Mouse (Mus musculus) hindbrain, postnatal 0 days (tissue): Measurements from ENCODE around the gene Sh2d4b. TPM values are rescaled to one million over a fixed set of nuclear protein-coding genes. Genes with fewer than 3 reads are reported as not detected.
A peak's percentile ranks its signal among the peaks of the same experiment; 100 is the strongest.

Source experiments
- ATAC-seq: fragments of 200-750 bp; cut with Nextera tagmentation; 2 replicates; pipeline ENCODE4 v1.8.0; 2017; ENCODE audit warnings: mild to moderate bottlenecking, moderate TSS enrichment, moderate library complexity
- DNase-seq: peaks from one replicate; pipeline ENCODE4 v3.0.0-alpha.2; 2015; ENCODE audit warnings: low spot score
- H3K27ac ChIP-seq: fragments of 300-500 bp; sonication (generic); 2 replicates; pipeline ENCODE4 v1.5.1; 2014; ENCODE audit warnings: mild to moderate bottlenecking
- H3K27me3 ChIP-seq: fragments of 300-500 bp; sonication (generic); 2 replicates; pipeline ENCODE4 v1.6.1; 2014; ENCODE audit warnings: low read length, mixed read lengths; ENCODE audit not compliant: insufficient read depth
- H3K36me3 ChIP-seq: fragments of 300-500 bp; sonication (generic); 2 replicates; pipeline ENCODE4 v1.6.1; 2014; ENCODE audit warnings: low read length, mixed read lengths; ENCODE audit not compliant: insufficient read depth
- H3K4me1 ChIP-seq: fragments of 300-500 bp; sonication (generic); 2 replicates; pipeline ENCODE4 v1.6.1; 2014; ENCODE audit warnings: antibody characterized with exemption, low read length, mixed read lengths; ENCODE audit not compliant: insufficient read depth
- H3K4me2 ChIP-seq: fragments of 300-500 bp; sonication (generic); 2 replicates; pipeline ENCODE4 v1.6.1; 2014; ENCODE audit warnings: low read depth, mild to moderate bottlenecking, low read length, moderate library complexity, mixed read lengths
- H3K4me3 ChIP-seq: fragments of 300-500 bp; sonication (generic); 2 replicates; pipeline ENCODE4 v1.5.1; 2014; ENCODE audit warnings: low read length
- H3K9ac ChIP-seq: fragments of 300-500 bp; sonication (generic); replicated peaks from 2 replicates; pipeline ENCODE4 v1.6.1; 2014; ENCODE audit warnings: mild to moderate bottlenecking, low read length, moderate library complexity, mixed read lengths
- H3K9me3 ChIP-seq: fragments of 300-500 bp; sonication (generic); 2 replicates; pipeline ENCODE4 v1.6.1; 2016; ENCODE audit warnings: low read length, mixed read lengths
- CTCF ChIP-seq: IDR thresholded peaks from 2 replicates; pipeline ENCODE4 v1.5.1; 2016; ENCODE audit warnings: antibody characterized with exemption, control low read depth, low read depth
- WGBS: fragments of 180-500 bp; shearing (Covaris S2); extraction: QIAGEN DNeasy Blood & Tissue Kit; methylation state at CpG from one replicate; pipeline ENCODE4 v1.1.7; 2014; 5-methylcytosine and 5-hydroxymethylcytosine counted together
- polyA plus RNA-seq: library from polyadenylated mRNA; unstranded; fragments of >200 nt; fragmentation: Nextera tagmentation; extraction: Ambion mirVana; gene quantifications from 2 replicates; pipeline ENCODE4 v1.2.1, GENCODE M21; 2015
- total RNA-seq: library from RNA; depleted of rRNA; stranded (reverse); fragments of >200 nt; gene quantifications from 2 replicates; pipeline ENCODE4 v1.2.3, GENCODE M21; 2014

Sh2d4b gene
- total and polyA plus RNA-seq, 2 experiments from 2014 or later = 0.63 to 2.6 TPM

DNA sequence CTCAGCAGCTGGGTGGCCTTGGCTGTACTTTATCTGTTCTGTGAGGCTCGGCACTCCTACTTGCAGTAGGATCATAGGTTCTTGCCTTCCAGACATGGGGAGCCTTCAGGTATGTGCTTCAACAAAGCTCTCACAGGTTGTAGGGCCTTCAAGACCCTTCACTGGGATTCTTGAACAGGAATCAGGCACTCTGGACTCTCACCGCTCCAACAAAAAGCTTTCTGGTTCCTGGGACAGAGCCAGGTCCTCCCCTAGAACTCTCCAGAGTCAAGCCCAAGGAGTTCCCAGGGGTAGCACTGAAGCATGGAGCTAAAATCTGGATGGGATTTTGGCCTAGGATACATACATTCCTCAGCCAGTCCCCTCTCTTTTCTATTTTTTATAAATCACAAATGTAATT is 3.9 kb downstream of the Sh2d4b start:
- Histone ChIP-seq H3K9me3 (no peaks in the 10 kb centered on the region), H3K36me3 (no peaks in the 10 kb centered on the region), H3K27ac (no peak overlapping the region), H3K4me2 (no peak overlapping the region), H3K4me3 (no peak overlapping the region), H3K9ac (no peak overlapping the region), H3K27me3 (no peaks in the 10 kb centered on the region), H3K4me1 (no peaks in the 10 kb centered on the region)
- DNase-seq (no peak), ATAC-seq (no peak)
- WGBS = 89% methylated on average over 2 of the region's 2 CpGs
- no peak for TF ChIP-seq CTCF

DNA sequence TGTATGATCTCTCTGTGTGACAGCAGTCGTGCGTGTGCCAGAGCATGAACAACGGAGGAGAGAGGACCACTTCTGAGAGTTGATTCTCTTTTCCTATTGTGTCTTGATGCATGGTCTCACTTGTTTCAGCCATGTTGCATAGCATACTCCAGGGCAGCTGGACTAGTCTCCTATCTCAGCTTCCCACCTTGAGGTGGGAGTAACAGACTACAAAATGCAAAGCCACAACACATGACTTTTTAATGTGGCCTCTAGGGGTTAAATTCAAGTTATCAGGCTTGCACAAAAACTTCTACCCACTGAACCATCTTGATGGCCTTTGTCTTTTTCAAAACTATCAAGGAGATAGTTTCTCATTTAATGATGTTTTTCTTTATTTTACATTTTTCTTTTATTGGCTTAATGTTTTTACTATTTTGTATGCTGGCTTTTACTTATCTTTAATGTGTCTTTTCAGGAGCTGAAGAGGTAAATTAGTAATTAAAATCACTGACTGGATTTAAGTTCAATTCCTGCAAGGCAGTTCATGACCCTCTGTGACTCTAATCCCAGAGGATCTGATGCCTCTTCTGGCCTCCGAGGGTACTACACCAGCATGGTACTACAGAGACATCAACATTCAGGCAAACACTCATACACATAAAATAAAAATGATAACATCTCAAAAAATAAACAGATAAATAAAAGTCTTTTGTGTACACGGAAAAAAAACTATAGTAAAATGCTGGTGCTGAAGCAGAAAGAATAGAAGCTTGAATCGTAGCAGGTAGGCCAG is 6.5 kb downstream of the Sh2d4b start:
- TF ChIP-seq CTCF = peak; percentile 54
- 77% methylated on average over 6 of the region's 6 CpGs for WGBS
- H3K27ac ChIP-seq = no peak overlapping the region

GRCm38 (mm10) chr14:40885752-40886151 is 7.3 kb downstream of the Sh2d4b start:
- no peak overlapping the region for H3K27ac ChIP-seq
- no peaks in the 10 kb centered on the region for H3K4me1 ChIP-seq
- no peak overlapping the region for H3K4me3 ChIP-seq
- DNase-seq (no peak), ATAC-seq (no peak)
- TF ChIP-seq CTCF = no peak
- H3K27me3 ChIP-seq = no peaks in the 10 kb centered on the region
- no peaks in the 10 kb centered on the region for H3K9me3 ChIP-seq
- WGBS = 79% methylated on average over 1 of the region's 1 CpGs
- no peak overlapping the region for H3K4me2 ChIP-seq
- no peaks in the 10 kb centered on the region for H3K36me3 ChIP-seq
- H3K9ac ChIP-seq = no peak overlapping the region

More for the DNA sequence above, 6.5 kb downstream of the Sh2d4b start:
- Histone ChIP-seq H3K9ac (no peak overlapping the region), H3K4me2 (no peak overlapping the region), H3K36me3 (no peaks in the 10 kb centered on the region), H3K4me3 (no peak overlapping the region), H3K9me3 (no peaks in the 10 kb centered on the region), H3K4me1 (no peaks in the 10 kb centered on the region), H3K27me3 (no peaks in the 10 kb centered on the region)
- DNase-seq = no peak
- ATAC-seq = no peak

GRCm38 (mm10) chr14:40885225-40885624 is 7.8 kb downstream of the Sh2d4b start:
- Histone ChIP-seq H3K9ac (no peak overlapping the region), H3K9me3 (no peaks in the 10 kb centered on the region), H3K27me3 (no peaks in the 10 kb centered on the region), H3K4me1 (no peaks in the 10 kb centered on the region), H3K4me2 (no peak overlapping the region), H3K27ac (no peak overlapping the region), H3K4me3 (no peak overlapping the region), H3K36me3 (no peaks in the 10 kb centered on the region)
- WGBS = 29% methylated on average over 4 of the region's 4 CpGs
- ATAC-seq = no peak
- no peak for TF ChIP-seq CTCF
- DNase-seq = no peak

DNA sequence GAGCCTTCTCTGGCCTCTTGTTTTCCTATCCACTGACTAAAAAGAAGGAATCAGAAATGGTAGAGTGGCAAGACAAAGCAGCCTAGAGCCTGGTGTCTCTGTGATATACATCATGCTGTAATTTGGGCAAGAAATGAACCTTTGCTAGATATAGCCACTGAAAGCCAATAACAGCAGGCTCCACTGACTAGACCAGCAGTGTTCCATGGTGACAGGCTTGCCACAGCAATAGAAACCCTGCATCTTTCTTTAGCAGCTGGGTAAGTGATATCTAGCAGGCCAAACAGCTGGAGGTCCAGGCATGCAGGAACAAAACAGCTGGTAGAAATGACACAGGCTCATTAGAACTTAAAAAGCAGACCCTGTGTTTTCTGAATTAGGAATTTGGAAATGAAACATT is 18.5 kb downstream of the Sh2d4b start:
- Histone ChIP-seq H3K4me3 (no peak overlapping the region), H3K36me3 (no peaks in the 10 kb centered on the region), H3K27ac (no peak overlapping the region), H3K4me1 (no peaks in the 10 kb centered on the region), H3K27me3 (no peaks in the 10 kb centered on the region), H3K4me2 (no peak overlapping the region), H3K9ac (no peak overlapping the region), H3K9me3 (no peaks in the 10 kb centered on the region)
- TF ChIP-seq CTCF = no peak
- ATAC-seq = no peak
- DNase-seq = no peak

DNA sequence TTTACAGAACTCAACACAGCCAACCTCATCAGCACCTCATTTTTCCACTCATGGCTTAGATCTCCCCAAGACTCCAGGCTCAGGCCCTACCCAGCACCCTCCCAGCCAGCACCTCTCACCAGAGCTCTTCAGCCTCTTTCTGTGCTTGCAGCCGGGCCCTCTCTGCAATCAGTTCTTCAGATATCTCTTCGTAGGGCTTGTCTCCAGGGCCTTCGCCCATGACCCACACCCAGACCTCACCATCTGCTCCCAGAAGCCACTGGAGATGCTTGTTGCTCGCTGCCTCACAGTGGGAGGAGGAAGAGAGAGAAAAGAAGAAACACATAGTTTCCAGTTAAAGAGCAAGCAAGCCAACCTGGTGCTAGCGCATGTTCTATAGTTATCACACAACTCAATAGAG is 19.1 kb downstream of the Sh2d4b start:
- Histone ChIP-seq H3K9ac (no peak overlapping the region), H3K9me3 (no peaks in the 10 kb centered on the region), H3K27ac (no peak overlapping the region), H3K4me1 (no peaks in the 10 kb centered on the region), H3K36me3 (no peaks in the 10 kb centered on the region), H3K4me2 (no peak overlapping the region), H3K27me3 (no peaks in the 10 kb centered on the region), H3K4me3 (no peak overlapping the region)
- ATAC-seq (no peak), DNase-seq (no peak)
- TF ChIP-seq CTCF = no peak
- WGBS = 83% methylated on average over 5 of the region's 5 CpGs

DNA sequence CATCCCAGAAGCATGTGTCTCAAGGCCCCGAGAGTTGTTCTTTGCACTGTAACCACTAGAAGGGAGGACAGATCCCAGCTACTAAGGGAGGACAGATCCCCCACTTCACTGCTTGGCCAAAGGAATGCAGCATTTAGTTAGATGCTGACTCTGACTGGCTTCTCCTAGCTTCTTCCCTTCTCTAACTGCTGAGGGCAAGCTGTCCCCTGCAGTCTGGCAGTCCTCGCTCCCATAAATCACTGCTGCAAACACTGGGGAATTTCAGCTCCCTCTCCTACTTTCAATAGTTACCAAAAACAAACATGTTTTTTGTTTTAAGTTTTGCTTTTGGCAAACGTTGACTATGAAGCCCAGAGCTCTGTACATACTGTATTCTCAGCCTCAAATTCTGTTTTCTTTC is 22.5 kb downstream of the Sh2d4b start:
- no peaks in the 10 kb centered on the region for H3K36me3 ChIP-seq
- no peak overlapping the region for H3K4me2 ChIP-seq
- H3K9ac ChIP-seq = no peak overlapping the region
- no peak overlapping the region for H3K4me3 ChIP-seq
- no peaks in the 10 kb centered on the region for H3K27me3 ChIP-seq
- H3K4me1 ChIP-seq = no peaks in the 10 kb centered on the region
- 71% methylated on average over 3 of the region's 3 CpGs for WGBS
- no peak overlapping the region for H3K27ac ChIP-seq
- DNase-seq (no peak), ATAC-seq (no peak)
- H3K9me3 ChIP-seq = no peaks in the 10 kb centered on the region
- no peak for TF ChIP-seq CTCF
